Mouse (Mus musculus): ENCODE measurements at regions not wholly inside any gene's neighbourhood (a gene's known extent, or its start where the extent isn't known, plus 50 kb on each side); places are given as distances from the start of the nearest gene placed in this dataset.

DNA sequence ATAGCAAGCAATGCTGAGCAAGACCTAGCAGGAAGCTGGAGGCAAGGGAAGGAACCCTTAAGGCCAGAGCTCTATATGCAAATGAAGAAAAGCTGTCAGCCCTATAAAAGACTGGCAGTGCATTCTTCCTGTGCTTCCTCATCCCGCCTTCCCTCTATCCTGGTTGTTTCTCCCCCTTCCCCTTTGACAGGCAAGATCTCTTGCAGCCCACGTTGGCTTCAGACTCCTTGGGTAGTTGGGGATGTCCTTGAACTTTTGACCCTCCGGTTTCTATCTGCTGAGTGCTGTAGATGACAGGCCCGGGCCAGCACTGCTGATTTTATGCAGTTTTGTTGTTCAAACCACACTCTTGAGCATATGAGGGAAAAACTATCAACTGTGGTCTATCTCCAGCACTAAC is 68.1 kb downstream of the Phlda1 start:
- Histone ChIP-seq H3K4me3 (ENCODE audit: low read depth, low read length) (no peak overlapping the region), H3K4me1 (ENCODE audit: insufficient read depth, low read depth, low read length) (peaks cover 11% of the 10 kb centered on the region; the same call in 1 of the 2 replicates), H3K36me3 (ENCODE audit: insufficient read depth, low read length) (no peaks in the 10 kb centered on the region), H3K4me2 (replicated peaks; ENCODE audit: low read depth, low read length) (no peak overlapping the region), H3K9ac (replicated peaks; ENCODE audit: low read depth) (no peak overlapping the region), H3K27ac (ENCODE audit: low read length) (no peak overlapping the region), H3K27me3 (replicated peaks; ENCODE audit: insufficient read depth, low read length) (no peaks in the 10 kb centered on the region), H3K9me3 (ENCODE audit: low read length) (no peaks in the 10 kb centered on the region)
- DNase-seq (ENCODE audit: low spot score) = no peak
- WGBS = 35% methylated on average over 4 of the region's 4 CpGs
- TF ChIP-seq CTCF (IDR thresholded peaks at IDR 0.05) (no peak), EP300 (IDR thresholded peaks at IDR 0.05) (no peak)
- ATAC-seq = no peak

- H3K36me3 ChIP-seq (ENCODE audit: insufficient read depth, low read length) = no peaks in the 10 kb centered on the region
- H3K4me3 ChIP-seq (ENCODE audit: low read depth, low read length) = no peak overlapping the region
- H3K4me2 ChIP-seq (replicated peaks; ENCODE audit: low read depth, low read length) = no peak overlapping the region
- no peak overlapping the region for H3K9ac ChIP-seq (replicated peaks; ENCODE audit: low read depth)
- ATAC-seq (no peak), DNase-seq (ENCODE audit: low spot score) (no peak)
- no peaks in the 10 kb centered on the region for H3K9me3 ChIP-seq (ENCODE audit: low read length)
- H3K27ac ChIP-seq (ENCODE audit: low read length) = no peak overlapping the region
- H3K27me3 ChIP-seq (replicated peaks; ENCODE audit: insufficient read depth, low read length) = no peaks in the 10 kb centered on the region
- TF ChIP-seq EP300 (IDR thresholded peaks at IDR 0.05) = no peak
- no peak for TF ChIP-seq CTCF (IDR thresholded peaks at IDR 0.05)
- 62% methylated on average over 8 of the region's 8 CpGs for WGBS
- H3K4me1 ChIP-seq (ENCODE audit: insufficient read depth, low read depth, low read length) = peaks cover 11% of the 10 kb centered on the region; the same call in 1 of the 2 replicates
These were observed 68.7 kb downstream of the Phlda1 start for GRCm38 (mm10) chr10:111574812-111575211.

GRCm38 (mm10) chr10:111575256-111575655 is 69.2 kb downstream of the Phlda1 start:
- DNase-seq (ENCODE audit: low spot score) (no peak), ATAC-seq (no peak)
- Histone ChIP-seq H3K4me3 (ENCODE audit: low read depth, low read length) (no peak overlapping the region), H3K4me2 (replicated peaks; ENCODE audit: low read depth, low read length) (peak overlapping the region; percentile 38), H3K27me3 (replicated peaks; ENCODE audit: insufficient read depth, low read length) (no peaks in the 10 kb centered on the region), H3K9ac (replicated peaks; ENCODE audit: low read depth) (no peak overlapping the region), H3K4me1 (ENCODE audit: insufficient read depth, low read depth, low read length) (peaks cover 11% of the 10 kb centered on the region; the same call in 1 of the 2 replicates), H3K9me3 (ENCODE audit: low read length) (no peaks in the 10 kb centered on the region), H3K27ac (ENCODE audit: low read length) (peak overlapping the region; percentile 81; the same call in 1 of the 2 replicates), H3K36me3 (ENCODE audit: insufficient read depth, low read length) (no peaks in the 10 kb centered on the region)
- TF ChIP-seq CTCF (IDR thresholded peaks at IDR 0.05) = no peak
- TF ChIP-seq EP300 (IDR thresholded peaks at IDR 0.05) = no peak
- WGBS = 58% methylated on average over 5 of the region's 5 CpGs

DNA sequence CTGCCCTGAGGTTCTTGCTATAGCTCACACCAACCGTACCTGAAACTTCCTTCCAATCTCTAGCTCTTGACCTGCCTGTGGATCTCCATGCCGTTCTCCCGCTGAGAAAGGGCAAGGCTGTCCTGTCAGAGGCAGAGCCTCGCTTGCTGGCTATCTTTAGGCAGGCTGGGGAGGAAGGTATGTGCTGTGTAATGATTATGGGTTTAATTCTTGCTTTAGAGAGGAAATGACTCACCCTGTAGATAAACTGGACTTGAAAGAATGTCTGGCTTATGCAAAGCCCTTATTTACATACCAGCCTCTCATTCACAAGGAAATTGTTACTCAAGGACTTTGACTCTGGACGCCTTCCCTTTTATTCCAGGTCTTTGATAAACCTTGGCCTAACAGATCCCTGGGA is 69.8 kb downstream of the Phlda1 start:
- Histone ChIP-seq H3K9ac (replicated peaks; ENCODE audit: low read depth) (no peak overlapping the region), H3K9me3 (ENCODE audit: low read length) (no peaks in the 10 kb centered on the region), H3K36me3 (ENCODE audit: insufficient read depth, low read length) (no peaks in the 10 kb centered on the region), H3K4me3 (ENCODE audit: low read depth, low read length) (no peak overlapping the region), H3K4me2 (replicated peaks; ENCODE audit: low read depth, low read length) (peak overlapping the region; percentile 38), H3K4me1 (ENCODE audit: insufficient read depth, low read depth, low read length) (peaks cover 11% of the 10 kb centered on the region; the same call in 1 of the 2 replicates), H3K27ac (ENCODE audit: low read length) (peak overlapping the region; percentile 81), H3K27me3 (replicated peaks; ENCODE audit: insufficient read depth, low read length) (no peaks in the 10 kb centered on the region)
- peak; percentile 97 for DNase-seq (ENCODE audit: low spot score)
- TF ChIP-seq CTCF (IDR thresholded peaks at IDR 0.05) (no peak), EP300 (IDR thresholded peaks at IDR 0.05) (peak; percentile 99)
- 4% methylated on average over 5 of the region's 5 CpGs for WGBS
- peak; percentile 96 for ATAC-seq

GRCm38 (mm10) chr10:111576395-111577069 is 70.4 kb downstream of the Phlda1 start:
- Histone ChIP-seq H3K4me2 (replicated peaks; ENCODE audit: low read depth, low read length) (no peak overlapping the region; the same call in 1 of the 2 replicates), H3K36me3 (ENCODE audit: insufficient read depth, low read length) (no peaks in the 10 kb centered on the region), H3K27ac (ENCODE audit: low read length) (peak overlapping the region; percentile 81), H3K27me3 (replicated peaks; ENCODE audit: insufficient read depth, low read length) (no peaks in the 10 kb centered on the region), H3K9ac (replicated peaks; ENCODE audit: low read depth) (no peak overlapping the region), H3K9me3 (ENCODE audit: low read length) (no peaks in the 10 kb centered on the region), H3K4me1 (ENCODE audit: insufficient read depth, low read depth, low read length) (peaks cover 11% of the 10 kb centered on the region; the same call in 1 of the 2 replicates), H3K4me3 (ENCODE audit: low read depth, low read length) (no peak overlapping the region)
- 45% methylated on average over 10 of the region's 10 CpGs for WGBS
- DNase-seq (ENCODE audit: low spot score) (peak; percentile 21), ATAC-seq (peak; percentile 56)
- TF ChIP-seq EP300 (IDR thresholded peaks at IDR 0.05) = no peak
- TF ChIP-seq CTCF (IDR thresholded peaks at IDR 0.05) = no peak

GRCm38 (mm10) chr10:111578536-111578935 is 72.5 kb downstream of the Phlda1 start:
- no peak for DNase-seq (ENCODE audit: low spot score)
- no peaks in the 10 kb centered on the region for H3K9me3 ChIP-seq (ENCODE audit: low read length)
- H3K4me2 ChIP-seq (replicated peaks; ENCODE audit: low read depth, low read length) = no peak overlapping the region
- WGBS = 41% methylated on average over 5 of the region's 5 CpGs
- peaks cover 14% of the 10 kb centered on the region; the same call in 1 of the 2 replicates for H3K4me1 ChIP-seq (ENCODE audit: insufficient read depth, low read depth, low read length)
- TF ChIP-seq EP300 (IDR thresholded peaks at IDR 0.05) (no peak), CTCF (IDR thresholded peaks at IDR 0.05) (no peak)
- no peak overlapping the region for H3K4me3 ChIP-seq (ENCODE audit: low read depth, low read length)
- no peaks in the 10 kb centered on the region for H3K27me3 ChIP-seq (replicated peaks; ENCODE audit: insufficient read depth, low read length)
- ATAC-seq = no peak
- no peak overlapping the region for H3K9ac ChIP-seq (replicated peaks; ENCODE audit: low read depth)
- no peaks in the 10 kb centered on the region for H3K36me3 ChIP-seq (ENCODE audit: insufficient read depth, low read length)
- no peak overlapping the region for H3K27ac ChIP-seq (ENCODE audit: low read length)

Measured in lung, postnatal 0 days (tissue).